Mouse (Mus musculus): ENCODE data around the gene Stard8. TPM values are rescaled to one million over a fixed set of nuclear protein-coding genes. Genes with fewer than 3 reads are reported as not detected.
"Not testable (repeated sequence)": the region's sequence is repeated elsewhere in the genome, so short reads cannot be mapped to it uniquely, and the experiment has no call there.

Gene Stard8
- 1 to 10 TPM; 8.6 to 8.9 TPM for total RNA-seq (2021)
- long read RNA-seq, full-length matches to known transcripts: 1 of 3 reads
- long read RNA-seq, partial matches to known transcripts: 1 of 3 reads
- long read RNA-seq, other reads (novel, unspliced or antisense): 1 of 3 reads

- no peak for DNase-seq (ENCODE audit: low spot score in 2 of 2)
These were observed at the start of gene Stard8 for GRCm38 (mm10) chrX:99003046-99003445. TSS of gene Stard8 (plus strand) at chrX:99003248.

- peak; percentile 9 to 19 for DNase-seq (ENCODE audit: low spot score in 2 of 2)
These were observed 49.1 kb upstream of the Stard8 start for GRCm38 (mm10) chrX:98953941-98954340.

DNA sequence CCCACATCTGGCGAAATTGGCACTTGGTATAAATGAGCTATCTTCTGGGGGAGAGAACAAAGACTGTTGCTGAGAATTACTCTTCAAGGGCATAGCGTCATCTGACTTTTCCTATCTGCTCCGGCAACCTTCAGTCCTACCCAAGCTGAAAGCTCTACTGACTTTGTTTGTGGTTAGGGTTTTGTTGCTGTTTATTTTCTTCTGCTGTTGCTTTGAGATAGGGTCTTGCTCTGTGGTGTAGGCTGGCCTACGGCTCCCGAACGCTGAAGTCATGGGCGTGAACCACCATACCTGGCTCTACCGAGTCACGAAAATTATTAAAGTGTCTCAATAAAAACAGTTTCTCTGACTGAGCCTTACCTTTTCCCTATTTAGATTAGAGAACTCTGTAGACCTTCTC is 44.8 kb upstream of the Stard8 start:
- no peak for DNase-seq (ENCODE audit: low spot score in 2 of 2)

DNA sequence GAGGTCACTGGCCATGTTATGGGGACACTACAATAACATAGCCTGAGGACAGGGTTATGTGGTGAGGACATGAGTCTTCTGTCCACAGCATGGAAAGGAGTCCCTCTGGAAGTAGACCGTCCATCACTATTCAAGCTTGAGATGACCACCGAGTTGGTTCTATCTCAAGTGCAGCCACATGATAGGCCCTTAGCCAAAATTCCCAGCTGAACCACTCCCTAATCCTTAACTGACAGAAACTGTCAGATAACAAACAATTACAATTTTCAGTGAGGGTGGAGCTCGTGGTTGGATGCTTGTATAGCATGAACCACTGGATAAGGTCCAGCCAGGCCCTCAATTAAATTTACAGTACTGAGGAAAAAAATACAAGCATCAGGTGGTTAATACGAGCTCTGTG is 44.0 kb upstream of the Stard8 start:
- DNase-seq (ENCODE audit: low spot score in 2 of 2): no peak

DNA sequence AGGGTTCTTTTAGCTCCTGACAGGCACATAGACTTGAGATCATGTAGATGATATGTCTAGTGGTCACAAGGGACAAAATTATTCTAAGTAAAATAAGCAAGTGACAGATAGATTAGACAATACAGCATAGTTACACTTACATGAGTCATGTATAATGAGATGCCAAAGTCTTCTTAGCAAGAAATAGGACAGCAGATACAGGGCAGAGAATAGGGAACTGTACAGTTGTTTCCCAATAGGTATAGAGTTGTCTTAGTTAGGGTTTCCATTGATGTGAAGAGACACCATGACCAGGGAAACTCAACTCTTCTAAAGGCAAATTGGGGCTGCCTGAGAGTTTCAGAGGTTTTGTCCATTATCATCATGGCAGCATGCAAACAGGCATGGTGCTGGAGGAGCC is 39.3 kb upstream of the Stard8 start:
- no peak for DNase-seq (ENCODE audit: low spot score in 2 of 2)

GRCm38 (mm10) chrX:98964513-98964912 is 38.5 kb upstream of the Stard8 start:
- no peak for DNase-seq (ENCODE audit: low spot score in 2 of 2)

DNA sequence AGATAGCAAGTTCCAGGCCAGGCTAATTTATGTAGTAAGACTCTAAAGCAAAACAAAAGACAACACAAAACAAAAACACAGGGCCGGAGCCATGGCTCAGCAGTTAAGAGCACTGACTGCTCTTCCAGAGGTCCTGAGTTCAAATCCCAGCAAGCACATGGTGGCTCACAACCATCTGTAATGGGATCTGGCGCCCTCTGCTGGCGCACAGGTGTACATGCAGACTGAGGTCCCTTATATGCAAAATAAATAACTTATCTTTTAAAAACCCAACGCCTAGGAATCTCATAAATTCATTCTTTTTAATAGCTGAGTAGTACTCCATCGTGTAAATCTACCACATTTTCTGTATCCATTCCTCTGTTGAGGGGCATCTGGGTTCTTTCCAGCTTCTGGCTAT is 16.4 kb upstream of the Stard8 start:
- not testable (repeated sequence) for DNase-seq (ENCODE audit: low spot score in 2 of 2)

DNA sequence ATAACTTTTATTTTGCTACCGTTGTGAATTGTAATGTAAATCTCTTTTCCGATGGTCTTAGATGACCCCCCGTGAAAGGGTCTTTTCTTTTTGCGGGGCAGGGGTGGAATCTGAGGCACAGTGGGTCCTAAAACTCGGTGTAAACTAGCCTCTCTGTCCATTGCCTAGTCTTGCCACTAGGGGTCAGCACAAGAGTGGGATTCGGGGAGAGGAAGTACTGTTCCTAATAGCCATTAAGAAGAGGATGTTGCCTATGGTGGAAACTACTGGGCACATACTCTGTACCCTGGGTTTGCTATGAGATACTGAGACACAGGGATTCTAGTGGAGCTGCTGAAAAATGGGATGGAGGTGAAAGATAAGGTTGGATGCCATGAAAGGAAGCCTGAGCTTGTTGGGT is 13.5 kb upstream of the Stard8 start:
- DNase-seq (ENCODE audit: low spot score in 2 of 2): peak; percentile 59 to 62

- DNase-seq (ENCODE audit: low spot score in 2 of 2): peak in 1 of 2 experiments; percentile 11
These were observed 983 bp upstream of the Stard8 start for GRCm38 (mm10) chrX:99002065-99002464.

DNA sequence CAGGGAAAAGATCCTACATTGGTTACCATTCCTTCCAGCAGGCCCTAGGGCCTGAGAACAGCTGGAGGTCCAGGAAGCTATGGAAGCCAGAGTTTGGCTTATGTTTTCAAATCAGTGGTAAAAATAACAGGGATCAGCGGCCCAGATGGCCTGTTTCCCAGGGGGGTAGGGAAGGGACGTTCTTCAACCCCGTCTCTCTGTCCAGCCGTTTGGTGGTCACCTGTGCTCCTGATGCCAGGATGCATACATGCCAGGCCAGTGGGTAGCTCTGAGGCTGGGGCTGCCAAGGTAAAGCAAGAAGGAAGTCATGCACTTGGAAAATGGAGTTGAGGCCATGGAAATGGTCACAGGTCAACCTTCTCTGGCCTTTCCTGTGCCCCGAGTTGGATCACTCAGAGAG is 7.5 kb downstream of the Stard8 start:
- DNase-seq (ENCODE audit: low spot score in 2 of 2): no peak

GRCm38 (mm10) chrX:99011281-99011680 is 8.2 kb downstream of the Stard8 start:
- no peak for DNase-seq (ENCODE audit: low spot score in 2 of 2)

- DNase-seq (ENCODE audit: low spot score in 2 of 2): no peak
These were observed 9.4 kb downstream of the Stard8 start for GRCm38 (mm10) chrX:99012486-99012885.

DNA sequence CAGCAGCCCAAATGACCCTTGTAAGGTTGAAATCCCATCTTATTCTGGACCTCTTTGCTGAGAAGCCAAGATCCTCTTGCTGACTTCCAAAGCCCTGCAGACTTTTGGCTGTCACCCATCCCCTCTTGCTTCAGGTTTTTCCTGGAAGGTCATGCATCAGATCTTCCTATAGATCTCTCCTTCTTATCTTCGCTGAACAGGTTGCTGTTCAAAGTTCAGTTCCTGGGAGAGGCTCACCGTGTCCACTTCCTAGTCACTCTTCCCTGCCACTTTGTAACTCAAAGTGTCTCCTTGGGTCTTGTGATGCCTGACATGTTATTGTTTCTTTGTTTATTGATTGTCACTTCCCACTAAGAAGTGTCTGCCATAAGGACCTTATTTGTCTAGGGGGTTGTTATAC is 12.7 kb downstream of the Stard8 start:
- DNase-seq (ENCODE audit: low spot score in 2 of 2): no peak

DNA sequence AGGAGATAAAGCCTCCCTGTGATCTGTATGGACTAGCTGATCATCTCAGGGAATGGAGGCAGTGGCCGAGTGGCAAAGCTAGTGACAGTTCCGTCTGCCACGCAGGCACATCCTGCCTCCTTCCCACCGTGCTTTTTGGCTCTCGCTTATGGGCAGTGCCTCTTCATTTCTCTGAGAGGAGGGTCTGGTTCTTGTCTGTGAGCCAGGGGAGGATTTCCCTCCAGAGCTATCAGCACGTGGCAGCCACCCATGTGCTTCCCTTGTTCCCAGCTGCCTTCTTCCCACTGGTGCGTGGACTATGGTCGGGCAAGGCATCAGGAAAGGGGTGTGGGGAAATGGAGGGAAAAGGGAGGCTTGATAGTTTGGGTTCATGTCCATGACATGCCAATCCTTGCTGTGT is 13.9 kb downstream of the Stard8 start:
- no peak for DNase-seq (ENCODE audit: low spot score in 2 of 2)

GRCm38 (mm10) chrX:99017874-99018273 is 14.8 kb downstream of the Stard8 start:
- DNase-seq (ENCODE audit: low spot score in 2 of 2): peak in 1 of 2 experiments; percentile 11

DNA sequence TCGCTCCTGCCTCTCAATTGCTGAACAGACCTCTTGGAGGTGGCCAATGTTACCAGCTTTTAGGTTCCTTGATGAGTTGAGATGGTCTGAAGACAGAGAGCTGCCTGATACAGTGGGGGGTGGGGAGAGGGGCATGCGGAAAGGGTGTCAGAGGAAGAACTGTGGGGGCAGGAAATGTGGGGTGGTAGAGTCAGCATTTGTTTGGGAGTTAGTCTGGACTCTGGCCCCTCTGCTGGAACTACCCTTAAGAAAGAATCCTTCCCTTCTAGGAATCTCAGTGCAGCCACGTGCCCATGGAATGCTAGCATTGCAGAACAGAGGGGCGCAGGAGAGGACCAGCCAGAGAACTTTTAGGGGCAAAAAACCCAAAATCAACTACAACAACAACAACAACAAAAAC is 16.3 kb downstream of the Stard8 start:
- no peak for DNase-seq (ENCODE audit: low spot score in 2 of 2)

DNA sequence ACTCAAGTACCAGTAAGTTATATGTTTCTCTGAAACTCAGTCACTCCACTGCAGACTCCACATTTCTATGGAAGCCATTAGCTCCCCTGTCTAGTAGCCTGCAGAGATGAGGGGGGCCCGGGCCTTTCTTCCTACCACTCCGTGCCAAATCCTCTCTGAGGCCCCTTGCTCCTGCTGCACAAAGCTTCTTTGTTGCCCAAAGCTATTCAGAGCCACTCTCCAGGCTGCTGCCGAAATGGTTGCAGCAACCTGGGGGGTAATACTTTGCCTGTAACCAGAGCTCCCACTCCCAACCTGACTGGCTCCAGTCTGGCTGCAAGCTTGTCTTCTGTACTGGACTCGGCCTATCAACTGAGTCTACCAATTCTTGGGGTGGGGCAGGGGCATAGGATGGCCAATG is 17.2 kb downstream of the Stard8 start:
- DNase-seq (ENCODE audit: low spot score in 2 of 2): peak in 1 of 2 experiments; percentile 9

DNA sequence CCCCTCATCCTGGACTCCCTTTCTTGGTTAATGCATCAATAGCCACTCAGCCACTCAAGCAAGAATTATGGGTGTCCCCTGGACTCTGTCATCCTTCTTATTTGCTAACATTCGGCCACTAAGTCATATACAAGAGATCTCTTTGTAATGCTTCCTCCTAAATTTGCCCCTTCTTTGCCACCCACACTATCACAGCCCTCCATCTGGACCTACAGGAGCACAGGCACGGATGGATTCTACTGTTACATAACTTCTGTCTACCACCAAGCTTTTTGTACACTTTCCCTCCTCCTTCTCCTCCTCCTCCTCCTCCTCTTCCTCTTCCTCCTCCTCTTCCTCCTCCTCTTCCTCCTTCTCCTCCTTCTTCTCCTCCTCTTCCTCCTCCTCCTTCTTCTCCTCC is 18.5 kb downstream of the Stard8 start:
- DNase-seq (ENCODE audit: low spot score in 2 of 2): no peak

GRCm38 (mm10) chrX:99023951-99024350 is 20.9 kb downstream of the Stard8 start:
- DNase-seq (ENCODE audit: low spot score in 2 of 2): no peak

DNA sequence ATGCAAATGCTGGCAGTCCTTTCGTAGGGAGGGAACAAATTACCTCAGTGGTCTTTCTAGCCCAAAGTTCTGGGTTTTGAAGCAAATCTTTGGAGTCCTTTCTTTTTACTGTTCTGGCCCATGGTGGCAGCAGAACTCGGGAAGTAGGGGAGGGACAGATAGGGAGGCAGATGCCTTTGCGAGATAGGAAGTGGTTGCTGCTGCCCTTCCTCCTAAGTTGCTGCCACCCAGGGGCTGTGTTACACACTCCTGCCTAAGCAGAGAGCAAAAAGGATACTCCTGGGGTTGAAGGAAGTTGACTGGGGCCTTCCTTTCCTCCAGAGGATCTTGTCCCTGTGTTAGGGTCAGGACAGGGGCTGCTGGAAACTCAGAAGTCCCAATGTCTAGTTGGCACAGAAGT is 32.4 kb downstream of the Stard8 start:
- no peak for DNase-seq (ENCODE audit: low spot score in 2 of 2)

GRCm38 (mm10) chrX:99042451-99042951 is 39.5 kb downstream of the Stard8 start:
- peak; percentile 49 to 60 for DNase-seq (ENCODE audit: low spot score in 2 of 2)

- DNase-seq (ENCODE audit: low spot score in 2 of 2): no peak
These were observed 40.2 kb downstream of the Stard8 start for GRCm38 (mm10) chrX:99043275-99043674.

GRCm38 (mm10) chrX:99043739-99044138 is 40.7 kb downstream of the Stard8 start:
- DNase-seq (ENCODE audit: low spot score in 2 of 2): no peak

DNA sequence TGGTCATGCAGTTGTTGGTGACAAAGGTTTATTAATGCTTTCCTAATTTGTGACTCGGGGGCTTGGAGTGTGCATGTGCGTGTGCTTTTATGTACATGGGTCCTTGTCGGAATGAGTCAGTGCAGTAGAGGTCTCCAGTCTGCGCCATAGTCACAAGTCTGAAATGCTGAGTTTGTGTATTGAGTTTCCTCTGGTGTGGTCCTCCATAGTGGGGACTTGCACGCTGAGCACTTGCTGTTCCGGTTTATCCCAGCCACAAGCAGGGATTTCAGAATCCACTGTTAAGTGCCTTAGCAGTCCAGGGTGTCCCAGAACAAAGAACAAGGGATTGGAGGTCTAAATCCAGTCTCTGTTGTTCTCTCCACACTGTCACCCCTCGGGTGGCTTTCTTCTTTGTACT is 42.3 kb downstream of the Stard8 start:
- DNase-seq (ENCODE audit: low spot score in 2 of 2): no peak

Data from layer of hippocampus, postnatal 10 days (tissue).